Mouse (Mus musculus): ENCODE data around the gene Ankrd33. TPM values are rescaled to one million over a fixed set of nuclear protein-coding genes. Genes with fewer than 3 reads are reported as not detected.
"Not testable (repeated sequence)": the region's sequence is repeated elsewhere in the genome, so short reads cannot be mapped to it uniquely, and the experiment has no call there.

Ankrd33 gene
- polyA plus RNA-seq, 1 experiment: not detected

GRCm38 (mm10) chr15:101086451-101086850 lies 29.1 kb upstream of the Ankrd33 start:
- DNase-seq (ENCODE audit: low spot score): no peak

GRCm38 (mm10) chr15:101086956-101087355 lies 28.6 kb upstream of the Ankrd33 start:
- no peak for DNase-seq (ENCODE audit: low spot score)

- DNase-seq (ENCODE audit: low spot score): no peak
These were observed 27.3 kb upstream of the Ankrd33 start for GRCm38 (mm10) chr15:101088291-101088690.

- no peak for DNase-seq (ENCODE audit: low spot score)
These were observed 24.0 kb upstream of the Ankrd33 start for GRCm38 (mm10) chr15:101091551-101091950.

GRCm38 (mm10) chr15:101092121-101092828 lies 23.3 kb upstream of the Ankrd33 start:
- no peak for DNase-seq (ENCODE audit: low spot score)

GRCm38 (mm10) chr15:101092829-101093648 lies 22.5 kb upstream of the Ankrd33 start:
- DNase-seq (ENCODE audit: low spot score): no peak

- no peak for DNase-seq (ENCODE audit: low spot score)
These were observed 21.6 kb upstream of the Ankrd33 start for GRCm38 (mm10) chr15:101093988-101094387.

GRCm38 (mm10) chr15:101094979-101095378 lies 20.6 kb upstream of the Ankrd33 start:
- DNase-seq (ENCODE audit: low spot score): no peak

GRCm38 (mm10) chr15:101095392-101095791 lies 20.2 kb upstream of the Ankrd33 start:
- DNase-seq (ENCODE audit: low spot score): no peak

- DNase-seq (ENCODE audit: low spot score): no peak
These were observed 17.4 kb upstream of the Ankrd33 start for GRCm38 (mm10) chr15:101097985-101098651.

GRCm38 (mm10) chr15:101100996-101101395 lies 14.6 kb upstream of the Ankrd33 start:
- DNase-seq (ENCODE audit: low spot score): no peak

- no peak for DNase-seq (ENCODE audit: low spot score)
These were observed 11.8 kb upstream of the Ankrd33 start for GRCm38 (mm10) chr15:101103605-101104304.

- DNase-seq (ENCODE audit: low spot score): peak; percentile 75
These were observed 10.0 kb upstream of the Ankrd33 start for GRCm38 (mm10) chr15:101105496-101105994.

- DNase-seq (ENCODE audit: low spot score): no peak
These were observed 9.5 kb upstream of the Ankrd33 start for GRCm38 (mm10) chr15:101106011-101106410.

GRCm38 (mm10) chr15:101107906-101108671 lies 7.5 kb upstream of the Ankrd33 start:
- no peak for DNase-seq (ENCODE audit: low spot score)

- no peak for DNase-seq (ENCODE audit: low spot score)
These were observed 2.4 kb upstream of the Ankrd33 start for GRCm38 (mm10) chr15:101113176-101113575.

- not testable (repeated sequence) for DNase-seq (ENCODE audit: low spot score)
These were observed 1.8 kb upstream of the Ankrd33 start for GRCm38 (mm10) chr15:101113778-101114177.

GRCm38 (mm10) chr15:101118399-101119125 lies 3.0 kb downstream of the Ankrd33 start:
- DNase-seq (ENCODE audit: low spot score): no peak

- no peak for DNase-seq (ENCODE audit: low spot score)
These were observed 6.1 kb downstream of the Ankrd33 start for GRCm38 (mm10) chr15:101121411-101122289.
